Mouse (Mus musculus): ENCODE measurements around the gene Ntrk2.

GRCm38 (mm10) chr13:58933126-58933525, 126.8 kb downstream of the Ntrk2 start:
- TF ChIP-seq CTCF (IDR thresholded peaks at IDR 0.05; ENCODE audit: control insufficient read depth, insufficient read depth, low read length) (no peak), POLR2A (IDR thresholded peaks at IDR 0.05; ENCODE audit: borderline replicate concordance, control insufficient read depth, low read depth, low read length) (no peak)
